Mouse (Mus musculus): ENCODE measurements around the gene Rmnd5b.

DNA sequence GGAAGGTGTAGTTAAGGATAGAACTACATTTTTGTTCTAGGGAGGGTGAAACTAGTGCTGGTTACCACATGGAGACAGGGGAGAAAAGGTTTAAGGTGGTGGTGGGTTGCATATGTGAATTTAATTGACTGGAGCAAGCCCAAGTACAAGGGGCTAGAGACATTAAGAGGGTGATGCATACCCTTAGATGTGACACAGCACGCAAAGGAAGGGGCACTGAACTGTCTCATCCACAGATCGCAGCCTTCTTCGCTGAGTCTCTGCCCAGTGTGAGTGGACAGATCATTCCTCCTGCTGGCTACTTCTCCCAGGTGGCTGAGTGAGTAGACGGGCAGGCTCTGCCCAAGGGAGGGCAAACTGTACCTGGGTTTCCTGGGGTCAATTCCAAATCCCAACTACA lies 42.3 kb downstream of the Rmnd5b start:
- TF ChIP-seq CTCF (IDR thresholded peaks at IDR 0.05; ENCODE audit: low read depth, low read length), result no peak
- no peak for TF ChIP-seq POLR2A (IDR thresholded peaks at IDR 0.05; ENCODE audit: borderline replicate concordance, low read depth, low read length)

Data from bone marrow macrophage, adult 2 months (primary cell).